Mouse (Mus musculus): ENCODE data around the gene Lpcat1. TPM values are rescaled to one million over a fixed set of nuclear protein-coding genes. Genes with fewer than 3 reads are reported as not detected.

The Lpcat1 gene
- polyA plus RNA-seq, 1 experiment from 2014 or later: 48.5 TPM

GRCm38 (mm10) chr13:73488707-73489106 lies 21.7 kb downstream of the Lpcat1 start:
- Histone ChIP-seq H3K4me2 (no peak overlapping the region), H3K9me3 (replicated peaks) (0 out of 2 replicates have a peak, but pooled peaks cover 6% of the 10 kb centered on the region), H3K27me3 (no peaks in the 10 kb centered on the region), H3K36me3 (ENCODE audit: poor library complexity, severe bottlenecking) (peaks cover 87% of the 10 kb centered on the region), H3K27ac (no peak overlapping the region), H3K4me1 (no peaks in the 10 kb centered on the region; the same call in 1 of the 2 replicates), H3K9ac (no peak overlapping the region), H3K4me3 (no peak overlapping the region)
- no peak for ATAC-seq
- WGBS: 90% methylated on average over 9 of the region's 9 CpGs

GRCm38 (mm10) chr13:73489986-73490385 lies 23.0 kb downstream of the Lpcat1 start:
- Histone ChIP-seq H3K4me2 (no peak overlapping the region), H3K27me3 (no peaks in the 10 kb centered on the region), H3K36me3 (ENCODE audit: poor library complexity, severe bottlenecking) (peaks cover 91% of the 10 kb centered on the region), H3K4me1 (no peaks in the 10 kb centered on the region; the same call in 1 of the 2 replicates), H3K9ac (no peak overlapping the region), H3K27ac (peak overlapping the region; percentile 40; the same call in 1 of the 2 replicates), H3K9me3 (replicated peaks) (0 out of 2 replicates have a peak, but pooled peaks cover 6% of the 10 kb centered on the region), H3K4me3 (no peak overlapping the region)
- 94% methylated on average over 3 of the region's 3 CpGs for WGBS
- ATAC-seq: no peak

- peak; percentile 73 for ATAC-seq
- Histone ChIP-seq H3K36me3 (ENCODE audit: poor library complexity, severe bottlenecking) (peaks cover 91% of the 10 kb centered on the region), H3K4me2 (no peak overlapping the region), H3K4me1 (no peaks in the 10 kb centered on the region; the same call in 1 of the 2 replicates), H3K9me3 (replicated peaks) (0 out of 2 replicates have a peak, but pooled peaks cover 6% of the 10 kb centered on the region), H3K27ac (peak overlapping the region; percentile 40), H3K9ac (no peak overlapping the region), H3K4me3 (no peak overlapping the region), H3K27me3 (no peaks in the 10 kb centered on the region)
- 82% methylated on average over 8 of the region's 8 CpGs for WGBS
These were observed 23.7 kb downstream of the Lpcat1 start for GRCm38 (mm10) chr13:73490564-73491170.

DNA sequence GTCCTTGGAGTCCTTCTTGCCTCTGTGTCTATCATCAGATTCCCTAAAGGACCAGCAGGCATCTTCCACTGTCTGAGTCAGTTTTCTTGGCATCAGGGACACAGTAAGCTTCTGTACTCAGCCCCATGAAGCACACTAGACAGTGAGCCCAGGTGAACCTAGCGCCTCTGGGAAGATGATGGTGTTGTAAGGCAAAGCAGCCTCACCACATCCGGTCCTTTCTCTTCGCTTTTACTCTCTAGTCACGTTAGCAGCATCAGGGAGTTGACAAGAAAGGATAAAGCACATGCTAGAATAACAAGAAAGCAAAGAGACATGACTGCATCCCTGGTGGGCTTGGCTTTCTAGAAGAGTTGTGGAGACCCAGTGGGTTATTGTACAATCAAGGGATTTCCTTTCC lies 26.2 kb downstream of the Lpcat1 start:
- H3K27me3 ChIP-seq: no peaks in the 10 kb centered on the region
- no peak overlapping the region for H3K9ac ChIP-seq
- H3K27ac ChIP-seq: no peak overlapping the region
- WGBS: 92% methylated on average over 4 of the region's 4 CpGs
- H3K9me3 ChIP-seq (replicated peaks): no peaks in the 10 kb centered on the region
- H3K4me2 ChIP-seq: no peak overlapping the region
- H3K4me1 ChIP-seq: no peaks in the 10 kb centered on the region; the same call in 1 of the 2 replicates
- ATAC-seq: no peak
- H3K36me3 ChIP-seq (ENCODE audit: poor library complexity, severe bottlenecking): peaks cover 94% of the 10 kb centered on the region
- H3K4me3 ChIP-seq: no peak overlapping the region

- no peak overlapping the region for H3K27ac ChIP-seq
- H3K27me3 ChIP-seq: no peaks in the 10 kb centered on the region
- no peak overlapping the region for H3K4me3 ChIP-seq
- H3K4me2 ChIP-seq: no peak overlapping the region
- H3K9ac ChIP-seq: no peak overlapping the region
- WGBS: 95% methylated on average over 9 of the region's 9 CpGs
- ATAC-seq: no peak
- peaks cover 94% of the 10 kb centered on the region for H3K36me3 ChIP-seq (ENCODE audit: poor library complexity, severe bottlenecking)
- no peaks in the 10 kb centered on the region for H3K9me3 ChIP-seq (replicated peaks)
- H3K4me1 ChIP-seq: no peaks in the 10 kb centered on the region; the same call in 1 of the 2 replicates
These were observed 27.5 kb downstream of the Lpcat1 start for GRCm38 (mm10) chr13:73494528-73494927.

DNA sequence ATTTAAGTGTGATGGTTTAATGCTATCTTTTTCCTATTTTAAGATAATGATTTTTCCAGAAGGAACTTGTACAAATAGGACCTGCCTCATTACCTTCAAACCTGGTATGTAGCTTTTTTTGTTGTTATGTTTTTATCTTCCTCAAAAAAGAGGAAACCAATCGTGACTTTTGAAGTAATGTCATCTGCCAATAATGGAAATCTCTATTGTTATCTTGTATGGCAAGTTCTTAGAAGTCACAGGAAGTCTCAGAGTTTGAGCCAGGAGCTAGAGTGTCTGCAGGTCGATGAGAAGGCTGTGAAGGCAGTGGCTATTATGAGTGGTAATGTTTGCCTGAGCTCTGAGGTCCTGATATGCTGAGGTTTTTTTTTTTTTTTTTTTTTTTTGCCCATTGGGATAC lies 29.1 kb downstream of the Lpcat1 start:
- Histone ChIP-seq H3K9me3 (replicated peaks) (no peaks in the 10 kb centered on the region), H3K27ac (no peak overlapping the region), H3K36me3 (ENCODE audit: poor library complexity, severe bottlenecking) (peaks cover 94% of the 10 kb centered on the region), H3K4me3 (no peak overlapping the region), H3K4me2 (no peak overlapping the region), H3K9ac (no peak overlapping the region), H3K4me1 (no peaks in the 10 kb centered on the region), H3K27me3 (no peaks in the 10 kb centered on the region)
- 84% methylated on average over 2 of the region's 2 CpGs for WGBS
- no peak for ATAC-seq

- no peak overlapping the region for H3K4me2 ChIP-seq
- no peak overlapping the region for H3K27ac ChIP-seq
- H3K27me3 ChIP-seq: no peaks in the 10 kb centered on the region
- no peaks in the 10 kb centered on the region for H3K9me3 ChIP-seq (replicated peaks)
- no peak overlapping the region for H3K9ac ChIP-seq
- ATAC-seq: no peak
- H3K4me1 ChIP-seq: no peaks in the 10 kb centered on the region
- WGBS: 88% methylated on average over 6 of the region's 6 CpGs
- no peak overlapping the region for H3K4me3 ChIP-seq
- H3K36me3 ChIP-seq (ENCODE audit: poor library complexity, severe bottlenecking): peaks cover 77% of the 10 kb centered on the region
These were observed 33.1 kb downstream of the Lpcat1 start for GRCm38 (mm10) chr13:73499893-73500604.

- Histone ChIP-seq H3K4me3 (no peak overlapping the region), H3K27me3 (no peaks in the 10 kb centered on the region), H3K27ac (no peak overlapping the region), H3K9ac (no peak overlapping the region), H3K36me3 (ENCODE audit: poor library complexity, severe bottlenecking) (peaks cover 67% of the 10 kb centered on the region), H3K4me2 (no peak overlapping the region), H3K9me3 (replicated peaks) (no peaks in the 10 kb centered on the region), H3K4me1 (no peaks in the 10 kb centered on the region)
- 69% methylated on average over 2 of the region's 2 CpGs for WGBS
- no peak for ATAC-seq
These were observed 35.7 kb downstream of the Lpcat1 start for GRCm38 (mm10) chr13:73502719-73503118.

DNA sequence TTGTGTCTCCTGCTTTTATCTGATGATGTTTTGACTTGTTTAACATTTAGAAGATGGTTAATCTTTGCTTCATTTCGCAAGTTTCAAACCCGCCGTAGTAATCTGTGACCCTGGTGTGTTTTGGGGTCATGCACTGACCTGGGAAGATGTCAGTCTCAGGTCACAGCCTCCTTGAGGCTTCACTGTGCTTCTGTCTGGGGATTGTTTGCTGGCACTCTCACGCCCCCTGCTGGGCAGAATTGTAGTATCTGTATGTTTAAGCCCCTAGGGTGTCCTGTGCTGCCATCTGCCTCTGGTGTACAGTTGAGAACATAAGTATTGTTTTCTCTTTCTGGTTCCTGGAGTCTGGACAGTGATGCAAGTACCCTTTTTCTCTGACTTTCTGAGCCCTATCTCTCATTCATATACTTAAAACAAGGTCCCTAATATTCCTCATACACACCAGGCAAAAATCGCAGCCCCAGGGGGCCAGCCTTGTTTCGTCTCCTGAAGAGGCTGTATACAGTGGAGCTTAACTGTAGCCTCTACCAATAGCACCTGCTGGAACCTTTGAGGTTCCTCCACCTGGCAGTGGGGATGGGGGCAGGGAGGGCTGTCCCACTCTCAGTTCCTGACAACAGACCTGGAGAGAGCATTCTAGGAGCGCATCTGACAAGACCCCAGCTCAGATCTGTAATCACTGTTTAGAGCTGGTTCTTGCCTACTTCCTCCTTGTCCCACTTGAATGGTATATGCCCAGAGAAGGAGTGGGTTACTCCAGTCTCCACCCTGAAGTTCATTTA lies 38.9 kb downstream of the Lpcat1 start:
- H3K36me3 ChIP-seq (ENCODE audit: poor library complexity, severe bottlenecking): peaks cover 58% of the 10 kb centered on the region
- H3K4me3 ChIP-seq: no peak overlapping the region

DNA sequence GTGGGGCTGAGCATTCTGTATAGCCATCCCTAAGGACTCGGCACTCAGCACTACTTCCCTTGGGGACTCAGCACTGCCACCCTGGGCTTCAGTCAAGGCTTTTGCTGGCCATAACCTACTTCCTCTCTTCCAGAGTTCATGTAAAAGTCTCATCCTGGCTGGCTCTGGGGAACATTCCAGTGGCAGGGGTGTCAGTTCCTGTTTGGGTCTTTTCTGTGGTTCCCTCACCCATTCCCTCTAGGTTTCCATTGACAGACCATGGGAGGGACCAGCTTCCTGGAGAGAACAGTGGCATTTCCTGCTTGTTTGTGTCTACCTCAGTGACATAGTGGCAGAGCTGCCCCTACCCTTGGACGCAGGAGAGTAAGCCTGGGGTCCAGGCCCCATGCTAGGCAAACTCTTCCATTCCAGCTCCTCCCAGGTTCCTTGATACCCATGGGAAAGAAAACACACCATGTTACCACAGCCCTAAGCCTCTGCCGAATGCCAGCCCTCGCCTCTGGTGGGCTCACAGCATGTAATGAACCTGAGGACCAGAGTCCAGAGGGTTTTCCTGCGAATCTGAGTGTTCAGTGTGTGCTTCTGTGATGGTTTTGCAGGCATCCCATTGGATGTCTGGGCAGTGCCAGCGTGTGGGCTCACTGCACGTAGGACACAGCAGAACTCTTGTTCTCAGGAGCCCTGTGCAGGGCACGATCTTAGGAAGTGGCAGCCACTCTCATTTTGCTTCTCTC lies 42.0 kb downstream of the Lpcat1 start:
- no peak overlapping the region for H3K9ac ChIP-seq
- no peak overlapping the region for H3K4me3 ChIP-seq
- H3K36me3 ChIP-seq (ENCODE audit: poor library complexity, severe bottlenecking): peaks cover 67% of the 10 kb centered on the region

More for the DNA sequence above, 38.9 kb downstream of the Lpcat1 start:
- peak; percentile 77 for ATAC-seq
- Histone ChIP-seq H3K4me2 (no peak overlapping the region), H3K4me1 (no peaks in the 10 kb centered on the region), H3K27ac (no peak overlapping the region), H3K9me3 (replicated peaks) (no peaks in the 10 kb centered on the region), H3K27me3 (no peaks in the 10 kb centered on the region), H3K9ac (no peak overlapping the region)
- WGBS: 71% methylated on average over 7 of the region's 7 CpGs

DNA sequence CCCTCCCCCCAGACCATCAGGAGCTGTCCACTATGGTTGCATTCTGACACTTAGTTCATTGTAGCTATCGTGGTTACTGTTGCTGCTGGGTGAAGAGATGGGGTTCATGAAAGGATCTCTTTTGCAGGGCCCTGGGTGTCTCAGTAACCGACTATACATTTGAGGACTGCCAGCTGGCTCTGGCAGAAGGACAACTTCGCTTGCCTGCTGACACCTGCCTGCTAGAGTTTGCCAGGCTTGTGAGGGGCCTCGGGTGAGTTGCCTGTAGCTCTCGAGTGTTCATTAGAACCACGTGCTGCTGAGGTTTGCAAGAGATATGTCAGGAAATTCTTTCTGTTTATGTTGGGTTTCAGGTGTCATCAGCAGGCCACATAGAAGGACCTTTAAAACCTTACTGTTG lies 42.9 kb downstream of the Lpcat1 start:
- Histone ChIP-seq H3K36me3 (ENCODE audit: poor library complexity, severe bottlenecking) (peaks cover 75% of the 10 kb centered on the region), H3K27ac (no peak overlapping the region), H3K9ac (no peak overlapping the region), H3K27me3 (no peaks in the 10 kb centered on the region), H3K4me3 (no peak overlapping the region), H3K4me2 (no peak overlapping the region), H3K4me1 (no peaks in the 10 kb centered on the region), H3K9me3 (replicated peaks) (no peaks in the 10 kb centered on the region)
- WGBS: 84% methylated on average over 6 of the region's 6 CpGs
- no peak for ATAC-seq

More for the DNA sequence above, 42.0 kb downstream of the Lpcat1 start:
- no peaks in the 10 kb centered on the region for H3K4me1 ChIP-seq
- H3K9me3 ChIP-seq (replicated peaks): no peaks in the 10 kb centered on the region
- no peak for ATAC-seq
- H3K4me2 ChIP-seq: no peak overlapping the region
- WGBS: 91% methylated on average over 8 of the region's 8 CpGs
- H3K27me3 ChIP-seq: no peaks in the 10 kb centered on the region
- H3K27ac ChIP-seq: no peak overlapping the region
